Mouse (Mus musculus) thymus, adult 2 months (tissue): ENCODE results near the gene Aspg.

Source experiments
- CTCF ChIP-seq: fragments of 200-500 bp; IDR thresholded peaks from 2 replicates; pipeline ENCODE4 v1.5.1; 2012; ENCODE audit warnings: mild to moderate bottlenecking, control low read depth, low read length, moderate library complexity, borderline replicate concordance; ENCODE audit not compliant: control insufficient read depth, poor library complexity, insufficient read depth; ENCODE audit errors: extremely low read depth
- POLR2A ChIP-seq: fragments of 200-500 bp; IDR thresholded peaks from 2 replicates; pipeline ENCODE4 v1.6.1; 2012; ENCODE audit warnings: mild to moderate bottlenecking, low read length, control low read depth, moderate library complexity; ENCODE audit not compliant: control insufficient read depth, poor library complexity, insufficient read depth; ENCODE audit errors: extremely low read depth

GRCm38 (mm10) chr12:112117006-112117405 is 10.5 kb downstream of the Aspg start:
- no peak for TF ChIP-seq CTCF
- TF ChIP-seq POLR2A: no peak
